Mouse (Mus musculus) ES-CJ7 (cell line): Measurements from ENCODE around the gene Zfp46.

Experiments
- DNase-seq: peaks from one replicate; pipeline ENCODE4 v3.0.0; 2011; ENCODE audit warnings: low read depth, low spot score

Gene Zfp46

GRCm38 (mm10) chr4:136266716-136267343, 17.7 kb upstream of the Zfp46 start:
- no peak for DNase-seq

- DNase-seq, result no peak
Observed at GRCm38 (mm10) chr4:136268912-136269311, 15.6 kb upstream of the Zfp46 start.

- DNase-seq, result no peak
Observed at GRCm38 (mm10) chr4:136270648-136271047, 13.8 kb upstream of the Zfp46 start.

- DNase-seq, result no peak
Observed at GRCm38 (mm10) chr4:136281097-136281496, 3.4 kb upstream of the Zfp46 start.

- DNase-seq, result no peak
Observed at GRCm38 (mm10) chr4:136281611-136282010, 2.9 kb upstream of the Zfp46 start.

- no peak for DNase-seq
Observed at GRCm38 (mm10) chr4:136282621-136283480, 1.6 kb upstream of the Zfp46 start.

GRCm38 (mm10) chr4:136283783-136284182, 700 bp upstream of the Zfp46 start:
- DNase-seq, result no peak

- DNase-seq, result no peak
Observed at GRCm38 (mm10) chr4:136284891-136285290, 408 bp downstream of the Zfp46 start.

GRCm38 (mm10) chr4:136285348-136285810, 896 bp downstream of the Zfp46 start:
- peak; percentile 95 for DNase-seq

GRCm38 (mm10) chr4:136285811-136286371, 1.4 kb downstream of the Zfp46 start:
- DNase-seq, result peak; percentile 96

- DNase-seq, result peak; percentile 53
Observed at GRCm38 (mm10) chr4:136289918-136290780, 5.7 kb downstream of the Zfp46 start.

GRCm38 (mm10) chr4:136290781-136291595, 6.5 kb downstream of the Zfp46 start:
- DNase-seq, result peak; percentile 77

- DNase-seq, result no peak
Observed at GRCm38 (mm10) chr4:136291692-136292091, 7.2 kb downstream of the Zfp46 start.

GRCm38 (mm10) chr4:136295941-136296340, 11.5 kb downstream of the Zfp46 start:
- no peak for DNase-seq

- DNase-seq, result no peak
Observed at GRCm38 (mm10) chr4:136302462-136302861, 18.0 kb downstream of the Zfp46 start.

- peak; percentile 66 for DNase-seq
Observed at GRCm38 (mm10) chr4:136304181-136304580, 19.7 kb downstream of the Zfp46 start.

- DNase-seq, result no peak
Observed at GRCm38 (mm10) chr4:136308355-136308754, 23.9 kb downstream of the Zfp46 start.

- DNase-seq, result peak; percentile 86
Observed at GRCm38 (mm10) chr4:136309780-136310179, 25.3 kb downstream of the Zfp46 start.

- DNase-seq, result peak; percentile 99
Observed at GRCm38 (mm10) chr4:136310229-136311041, 26.0 kb downstream of the Zfp46 start, which contains the start of gene Hnrnpr. Gene Hnrnpr, plus strand, starts transcription at chr4:136310942.
